Mouse (Mus musculus) T-cell, adult 66 days (primary cell): ENCODE results near the gene Stx12. TPM values are rescaled to one million over a fixed set of nuclear protein-coding genes. Genes with fewer than 3 reads are reported as not detected.

ENCODE experiments used
- total RNA-seq, 2 experiments: library from RNA; stranded (reverse); gene quantifications; 3 replicates in 1 of 2; 4 replicates in 1 of 2; pipeline ENCODE4 v1.2.4; 2023

Gene Stx12
- 10 to 100 TPM; 20.4 to 27.0 TPM for total RNA-seq

GRCm38 (mm10) chr4:132884064-132884843, at the start of gene Stx12:
TSS of gene Stx12 (minus strand) at chr4:132884509.

DNA sequence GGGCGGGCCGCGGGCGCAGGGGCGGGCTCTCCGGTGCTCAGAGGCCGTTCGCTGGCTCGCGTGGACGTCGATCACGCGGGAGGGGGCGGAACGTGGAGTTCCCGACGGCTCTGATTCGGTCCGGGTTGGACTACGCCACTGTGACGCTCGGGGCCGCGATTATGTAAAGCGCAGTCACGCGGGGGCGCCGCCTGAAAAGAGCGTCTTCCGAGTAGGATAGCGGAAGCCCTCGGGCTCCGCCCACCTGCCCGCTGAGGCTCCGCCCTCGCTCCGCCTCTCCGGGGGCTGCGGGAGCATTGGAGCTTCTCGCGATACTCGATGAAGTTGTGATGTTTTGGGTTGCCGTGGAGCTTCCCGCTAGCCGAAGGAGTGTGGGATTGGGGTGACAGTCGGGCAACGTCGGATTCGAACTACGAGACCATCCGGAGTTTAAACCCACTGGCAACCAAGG, 38.3 kb upstream of the Stx12 start, which contains the start of gene Fam76a:
TSS of gene Fam76a (minus strand) at position 1 of the 451 bp plus-strand sequence.

GRCm38 (mm10) chr4:132842970-132843704, 41.2 kb downstream of the Stx12 start, which contains the start of gene Ppp1r8:
TSS of gene Ppp1r8 (minus strand) at chr4:132843169.

Other genes with a start within 250 kb of the Stx12 start
- gene Eya3, start 245.5 kb downstream of the Stx12 start, total RNA-seq: 10 to 100 TPM; 51.0 to 54.2 TPM
- 1 to 10 TPM; 2.2 to 3.0 TPM for gene Xkr8, start 152.0 kb downstream of the Stx12 start, total RNA-seq
- 1 to 10 TPM in 1 of 2 experiments, under 1 TPM in 1; 0.39 to 1.2 TPM for gene Smpdl3b, start 127.3 kb downstream of the Stx12 start, total RNA-seq
- 10 to 100 TPM; 55.5 to 59.9 TPM for gene Rpa2, start 116.2 kb downstream of the Stx12 start, total RNA-seq
- 1 to 10 TPM; 1.2 to 3.4 TPM for gene Themis2, start 88.1 kb downstream of the Stx12 start, total RNA-seq
- gene Ppp1r8, start 41.3 kb downstream of the Stx12 start, total RNA-seq: 10 to 100 TPM; 48.9 to 55.3 TPM
- 10 to 100 TPM; 27.4 to 36.8 TPM for gene Fam76a, start 38.0 kb upstream of the Stx12 start, total RNA-seq
- 1 to 10 TPM; 2.5 to 6.2 TPM for gene Fgr, start 89.6 kb upstream of the Stx12 start, total RNA-seq
- 10 to 100 TPM; 63.0 to 66.9 TPM for gene Ahdc1, start 126.8 kb upstream of the Stx12 start, total RNA-seq
- 100 to 1,000 TPM; 228 to 232 TPM for gene Wasf2, start 246.0 kb upstream of the Stx12 start, total RNA-seq